Mouse (Mus musculus) activated CD4-positive, CD25-positive, alpha-beta regulatory T cell, adult 9 weeks (primary cell): Measurements from ENCODE around the gene Glis2. TPM values are rescaled to one million over a fixed set of nuclear protein-coding genes. Genes with fewer than 3 reads are reported as not detected.

ENCODE experiments used
- polyA plus RNA-seq: library from polyadenylated mRNA; unstranded; fragments of 100-300 nt; shearing (Covaris generic); gene quantifications from one replicate; pipeline ENCODE4 v1.2.1, GENCODE M21; 2017

Gene Glis2
- 0.62 TPM for polyA plus RNA-seq

DNA sequence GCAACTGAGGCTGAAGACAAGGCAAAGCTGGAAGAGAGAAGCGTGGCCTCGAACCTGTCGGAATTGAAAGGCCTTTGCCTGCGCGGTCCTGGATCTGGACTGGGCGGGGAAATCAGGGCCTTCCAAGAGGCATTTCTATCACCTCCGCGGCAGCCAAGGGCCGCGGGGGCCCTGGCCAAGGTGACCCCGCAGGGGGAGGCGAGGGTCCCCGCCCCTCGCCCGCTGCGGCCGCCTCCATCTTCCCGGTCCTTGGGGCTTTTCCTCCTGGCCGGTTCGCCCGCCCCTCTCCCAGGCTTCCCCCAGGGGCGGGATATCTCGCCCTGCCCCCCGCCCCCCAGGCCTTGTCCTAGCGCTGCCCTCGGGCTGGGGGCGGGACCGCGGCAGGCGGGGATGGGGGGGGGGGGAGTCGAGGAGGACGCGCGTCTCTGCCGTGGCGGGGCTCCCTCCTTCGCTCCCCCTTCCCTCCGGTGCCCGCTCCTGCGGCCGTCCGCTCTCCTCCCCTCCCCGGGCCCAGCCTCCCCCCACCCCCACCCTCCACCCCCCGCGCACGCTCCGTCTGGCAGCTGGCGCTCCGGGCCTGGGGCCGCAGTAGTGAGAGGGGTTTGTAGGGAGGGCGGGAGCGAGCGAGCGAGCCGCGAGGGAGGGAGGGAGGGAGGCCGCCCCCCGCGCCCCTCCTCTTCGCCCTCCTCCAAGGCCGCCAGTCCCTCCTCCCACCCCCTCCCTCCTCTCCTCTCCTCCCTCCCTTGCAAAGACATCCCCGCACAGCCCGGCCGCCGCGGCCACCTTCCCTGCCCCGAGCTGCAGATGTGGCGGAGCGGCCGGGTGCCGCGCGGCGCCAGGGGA, at the start of gene Glis2:
Glis2 (plus strand) TSS at position 743 of the 843 bp plus-strand sequence.

DNA sequence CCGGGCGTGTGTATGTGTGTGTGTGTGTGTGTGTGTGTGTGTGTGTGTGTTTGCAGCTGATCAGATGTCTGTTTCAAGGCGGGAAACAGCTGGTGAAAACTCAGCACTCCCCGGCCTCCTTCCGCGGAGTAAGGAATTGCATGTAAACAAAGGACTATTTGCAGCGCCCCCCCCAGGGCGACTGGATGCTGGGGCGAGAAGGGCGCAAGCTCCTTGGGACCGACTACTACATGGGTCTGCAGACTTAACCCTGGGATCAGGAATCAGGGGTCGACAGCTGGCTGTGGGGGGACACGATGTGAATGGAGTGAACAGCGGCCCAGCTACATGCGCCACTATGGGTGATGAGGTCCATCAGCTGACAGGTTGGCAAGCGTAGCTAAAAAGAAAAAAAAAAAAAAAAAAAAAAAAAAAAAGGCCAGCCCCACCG, 34.8 kb upstream of the Glis2 start, which contains the start of gene Tfap4:
Tfap4 (minus strand) TSS at position 140 of the 430 bp plus-strand sequence.

DNA sequence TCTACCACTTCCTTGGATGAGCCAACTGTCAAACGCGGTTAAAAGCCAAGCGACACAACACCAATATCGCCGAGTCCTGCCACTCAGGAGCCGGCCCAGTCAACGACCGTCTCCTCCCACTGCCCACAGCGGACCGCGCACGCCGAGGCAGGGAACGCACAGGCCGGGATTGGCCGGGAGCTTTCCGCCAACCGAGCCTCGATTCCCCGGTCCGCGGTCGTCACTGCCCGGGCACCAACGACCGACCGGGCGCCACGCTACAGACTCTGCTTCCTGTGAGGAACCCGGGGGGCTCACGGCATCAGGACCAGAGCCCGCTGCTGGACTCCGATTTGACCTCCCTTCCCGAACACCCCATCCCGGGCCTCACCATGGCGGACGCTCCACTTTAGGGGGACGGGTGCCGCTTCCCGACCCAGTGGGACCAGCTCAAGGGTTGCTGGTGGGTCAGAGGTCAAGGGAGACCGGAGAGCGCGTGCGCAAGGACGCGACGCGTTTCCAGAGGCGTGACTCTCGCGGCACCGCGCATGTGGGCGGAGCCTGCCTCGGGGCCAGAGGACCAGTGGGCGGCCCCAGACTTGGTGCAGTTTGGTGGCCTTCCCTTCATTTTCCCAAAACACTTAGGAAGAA, 30.1 kb downstream of the Glis2 start, which contains the start of gene Pam16:
Pam16 (minus strand) TSS at position 508 of the 630 bp plus-strand sequence.

DNA sequence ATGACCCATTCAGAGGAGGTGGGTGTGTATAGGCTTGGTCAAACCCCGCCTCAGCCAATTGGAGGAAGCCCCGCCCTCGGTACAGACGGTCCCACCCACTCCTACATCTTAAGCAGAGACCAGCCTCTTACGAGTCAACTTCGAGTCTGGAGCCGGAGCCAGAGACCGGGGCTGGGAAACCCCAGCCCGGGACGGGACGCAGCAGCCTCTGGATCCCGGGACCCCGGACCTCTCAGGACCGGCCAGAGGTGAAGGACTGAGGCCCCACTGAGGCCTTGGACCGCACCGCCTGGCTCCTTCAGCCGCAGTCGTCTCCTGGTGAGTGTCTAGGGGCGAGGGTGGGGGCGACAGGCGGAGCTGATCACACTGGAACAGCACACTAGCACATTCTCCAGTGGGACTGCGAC, 45.3 kb downstream of the Glis2 start, which contains the start of the genes Vasn and Dnaja3:
Vasn (plus strand) TSS at position 111 of the 407 bp plus-strand sequence.
Dnaja3 (plus strand) TSS at position 159 of the 407 bp plus-strand sequence.

Other genes starting within 250 kb of the Glis2 start
- 0.75 TPM for gene Adcy9, start 174.2 kb upstream of the Glis2 start, polyA plus RNA-seq
- 0.59 TPM for gene Srl, start 52.9 kb upstream of the Glis2 start, polyA plus RNA-seq
- gene Tfap4, start 34.9 kb upstream of the Glis2 start, polyA plus RNA-seq, result 3.4 TPM
- gene Pam16, start 30.3 kb downstream of the Glis2 start, polyA plus RNA-seq, result 12.5 TPM
- 1.5 TPM for gene Vasn, start 45.2 kb downstream of the Glis2 start, polyA plus RNA-seq
- gene Dnaja3, start 45.3 kb downstream of the Glis2 start, polyA plus RNA-seq, result 59.4 TPM
- gene Coro7, start 85.1 kb downstream of the Glis2 start, polyA plus RNA-seq, result 163 TPM
- gene Nmral1, start 124.6 kb downstream of the Glis2 start, polyA plus RNA-seq, result 12.3 TPM
- gene Hmox2, start 131.6 kb downstream of the Glis2 start, polyA plus RNA-seq, result 105 TPM
- gene Cdip1, start 195.6 kb downstream of the Glis2 start, polyA plus RNA-seq, result 42.4 TPM
- 0.53 TPM for gene 4930562C15Rik, start 240.7 kb downstream of the Glis2 start, polyA plus RNA-seq